Mouse (Mus musculus) bone marrow, adult 2 months (tissue): Measurements from ENCODE around the gene Ppp1r3e. TPM values are rescaled to one million over a fixed set of nuclear protein-coding genes. Genes with fewer than 3 reads are reported as not detected.

Experiments used
- H3K27ac ChIP-seq: fragments of 200-500 bp; 2 replicates; pipeline ENCODE4 v1.5.1; 2012; ENCODE audit warnings: low read depth, mild to moderate bottlenecking, control low read depth, inconsistent platforms, low read length; ENCODE audit not compliant: control insufficient read depth, poor library complexity, insufficient read depth
- H3K4me1 ChIP-seq: fragments of 200-500 bp; 2 replicates; pipeline ENCODE4 v1.6.1; 2011; ENCODE audit warnings: low read length; ENCODE audit not compliant: control insufficient read depth, insufficient read depth
- H3K4me3 ChIP-seq: fragments of 200-500 bp; replicated peaks from 2 replicates; pipeline ENCODE3; 2011; ENCODE audit warnings: mild to moderate bottlenecking, low read depth, low read length, control low read depth; ENCODE audit not compliant: control insufficient read depth
- CTCF ChIP-seq: fragments of 200-500 bp; IDR thresholded peaks from 2 replicates; pipeline ENCODE4 v1.5.1; 2011; ENCODE audit warnings: low read length, control low read depth; ENCODE audit not compliant: control insufficient read depth, insufficient read depth
- POLR2A ChIP-seq: fragments of 200-500 bp; IDR thresholded peaks from 2 replicates; pipeline ENCODE4 v1.6.1; 2011; ENCODE audit warnings: low read depth, mild to moderate bottlenecking, control low read depth, low read length, borderline replicate concordance; ENCODE audit not compliant: control insufficient read depth
- WGBS: fragments of 180-500 bp; shearing (Covaris S2); methylation state at CpG from one replicate; pipeline ENCODE4 v1.1.7; 2018; 5-methylcytosine and 5-hydroxymethylcytosine counted together
- polyA plus RNA-seq: library from polyadenylated mRNA; stranded (reverse); fragments of >200 nt; gene quantifications from 2 replicates; pipeline ENCODE4 v1.2.4, GENCODE M21; 2011; ENCODE audit warnings: low replicate concordance; ENCODE audit not compliant: missing spikeins, insufficient read depth, insufficient read length

Gene Ppp1r3e
- 2.0 and 4.9 TPM in 2 replicates for polyA plus RNA-seq

DNA sequence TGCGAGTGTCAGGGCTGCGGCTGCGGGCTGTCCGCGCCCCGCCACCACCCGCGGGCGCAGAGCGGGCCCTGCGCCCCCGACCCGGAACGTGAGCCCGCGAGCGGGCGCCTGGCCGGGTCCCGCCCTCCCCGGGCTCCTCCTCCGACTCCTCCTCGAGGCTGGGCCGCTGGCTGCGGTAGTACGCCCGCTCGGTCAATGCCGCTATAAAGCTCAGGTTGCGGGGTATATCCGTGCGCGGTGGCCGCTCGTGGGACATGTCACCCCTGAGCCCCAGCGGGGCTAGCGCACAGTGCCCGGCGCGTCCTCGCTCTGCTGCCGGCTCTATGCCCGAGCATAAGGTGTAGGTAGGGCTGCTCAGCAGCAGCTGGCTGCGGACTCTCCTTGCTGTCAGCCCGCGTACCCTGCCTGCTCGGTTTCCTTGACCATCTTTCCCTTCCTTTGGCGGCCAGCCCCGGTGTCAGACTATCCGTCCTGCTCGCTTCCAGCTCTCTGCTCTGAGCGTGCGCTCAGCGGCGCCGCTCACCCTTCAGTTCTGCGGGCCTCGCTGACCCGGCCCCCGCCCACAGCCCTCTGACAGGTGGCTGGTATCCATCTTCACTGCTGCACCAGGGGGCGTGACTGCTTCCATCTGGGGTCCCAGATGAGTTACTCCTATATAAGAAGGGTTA lies at the start of gene Ppp1r3e:
Ppp1r3e (minus strand) TSS at position 503 of the 668 bp plus-strand sequence.
- H3K27ac ChIP-seq, result peak within 1 kb of the TSS; percentile 64
- 1% methylated on average over 61 of the region's 61 CpGs for WGBS

DNA sequence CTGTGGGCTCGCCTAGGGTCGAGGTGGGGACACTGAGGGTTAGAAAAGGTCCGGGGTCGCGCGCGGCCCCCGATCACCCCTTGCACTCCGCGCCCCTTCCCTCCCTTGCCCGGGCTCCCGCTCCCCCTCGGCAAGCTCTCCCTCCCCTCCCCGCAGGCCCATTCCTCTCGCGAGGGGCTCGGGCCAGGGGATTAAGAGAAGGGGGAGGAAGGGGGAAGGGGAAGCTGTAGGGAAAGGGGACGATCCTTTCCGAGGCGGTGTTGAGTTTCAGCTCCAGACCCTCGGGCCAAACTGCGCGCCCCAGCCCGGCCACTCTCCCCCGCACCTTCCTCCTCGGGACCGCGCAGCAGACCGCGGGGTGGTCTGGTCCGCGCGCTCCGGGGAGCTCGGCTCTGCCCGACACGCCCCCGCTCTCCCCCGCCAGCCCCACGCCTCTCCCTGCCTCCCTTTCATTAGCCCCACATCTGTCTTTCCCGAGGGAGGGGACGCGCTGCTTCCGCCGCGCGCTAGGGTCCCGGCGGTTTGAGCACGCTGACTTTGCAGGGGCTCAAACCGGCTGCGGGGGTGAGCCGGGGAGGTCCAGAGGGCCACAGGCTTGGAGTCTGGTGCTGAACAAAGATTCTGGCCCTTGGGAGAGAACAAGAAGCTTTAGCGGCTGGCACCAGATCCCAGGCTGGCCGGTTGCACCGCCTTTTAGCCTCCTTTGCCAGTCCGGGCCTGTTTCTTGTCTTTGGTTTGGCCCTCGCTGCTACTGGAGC lies 49.2 kb upstream of the Ppp1r3e start:
- H3K4me3 ChIP-seq, result no peak overlapping the region
- H3K4me1 ChIP-seq, result no peaks in the 10 kb centered on the region; the same call in 1 of the 2 replicates
- H3K27ac ChIP-seq, result peak overlapping the region; percentile 33; the same call in 1 of the 2 replicates
- WGBS, result 2% methylated on average over 50 of the region's 58 CpGs
- TF ChIP-seq POLR2A (no peak), CTCF (no peak)

More for the DNA sequence above, at the start of gene Ppp1r3e:
- Histone ChIP-seq H3K4me3 (peak within 1 kb of the TSS; percentile 70), H3K4me1 (no peaks in the 10 kb centered on the region; the same call in 1 of the 2 replicates)
- no peak for TF ChIP-seq POLR2A

DNA sequence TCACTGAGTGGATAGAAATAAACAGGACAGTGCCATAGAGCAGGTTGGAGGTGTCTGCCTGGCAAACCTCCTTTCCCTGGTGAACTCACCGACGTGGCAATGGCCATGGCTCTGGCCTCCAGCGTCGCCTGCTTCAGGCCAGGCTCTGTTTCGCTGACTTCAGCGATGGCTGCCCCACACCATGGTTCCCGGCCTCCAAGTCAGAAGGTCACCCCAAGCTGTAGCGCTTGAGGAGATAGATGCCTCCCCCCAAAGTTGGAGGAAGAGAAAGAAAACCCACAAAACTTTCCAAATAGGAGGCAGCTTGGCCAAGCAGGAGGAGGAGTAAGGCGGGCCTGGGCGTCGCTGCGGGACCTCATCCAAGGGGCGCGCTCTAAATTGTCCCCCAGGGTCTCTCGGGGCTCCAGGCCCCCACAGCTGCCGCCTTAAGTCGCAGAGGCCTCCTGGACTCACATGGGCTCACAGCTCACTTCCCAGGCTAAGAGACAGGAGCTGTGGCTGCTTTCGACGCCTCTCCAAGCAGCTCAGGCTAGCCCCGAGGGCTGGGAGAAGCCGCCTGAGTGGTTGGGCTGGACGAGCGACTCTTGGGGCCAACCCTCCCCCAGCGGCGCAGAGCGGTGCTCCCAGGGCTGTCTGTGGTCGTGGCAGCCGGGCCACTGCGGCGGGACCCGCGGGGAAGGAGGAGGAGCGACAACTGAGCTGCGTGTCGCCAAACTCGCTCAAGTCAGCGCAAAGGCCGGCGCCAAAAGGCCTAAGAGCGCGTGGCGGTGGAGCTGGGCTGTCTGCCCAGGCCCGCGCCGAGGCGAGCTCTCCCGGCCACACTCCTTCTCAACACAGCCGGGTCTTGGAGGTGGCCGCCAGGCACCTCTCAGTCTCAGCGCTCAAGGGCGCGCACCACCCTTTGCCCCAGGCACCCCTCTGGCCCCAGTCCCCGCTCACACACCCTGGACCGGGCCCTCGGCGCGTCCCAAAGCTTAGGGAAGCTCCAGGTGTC lies 48.3 kb upstream of the Ppp1r3e start, which contains the start of gene Efs:
Efs (minus strand) TSS at position 778 of the 994 bp plus-strand sequence.
- 14% methylated on average over 57 of the region's 57 CpGs for WGBS
- peak within 1 kb of the TSS; percentile 33; the same call in 1 of the 2 replicates for H3K27ac ChIP-seq
- no peaks in the 10 kb centered on the region; the same call in 1 of the 2 replicates for H3K4me1 ChIP-seq
- no peak within 1 kb of the TSS for H3K4me3 ChIP-seq
- no peak for TF ChIP-seq CTCF
- no peak for TF ChIP-seq POLR2A

DNA sequence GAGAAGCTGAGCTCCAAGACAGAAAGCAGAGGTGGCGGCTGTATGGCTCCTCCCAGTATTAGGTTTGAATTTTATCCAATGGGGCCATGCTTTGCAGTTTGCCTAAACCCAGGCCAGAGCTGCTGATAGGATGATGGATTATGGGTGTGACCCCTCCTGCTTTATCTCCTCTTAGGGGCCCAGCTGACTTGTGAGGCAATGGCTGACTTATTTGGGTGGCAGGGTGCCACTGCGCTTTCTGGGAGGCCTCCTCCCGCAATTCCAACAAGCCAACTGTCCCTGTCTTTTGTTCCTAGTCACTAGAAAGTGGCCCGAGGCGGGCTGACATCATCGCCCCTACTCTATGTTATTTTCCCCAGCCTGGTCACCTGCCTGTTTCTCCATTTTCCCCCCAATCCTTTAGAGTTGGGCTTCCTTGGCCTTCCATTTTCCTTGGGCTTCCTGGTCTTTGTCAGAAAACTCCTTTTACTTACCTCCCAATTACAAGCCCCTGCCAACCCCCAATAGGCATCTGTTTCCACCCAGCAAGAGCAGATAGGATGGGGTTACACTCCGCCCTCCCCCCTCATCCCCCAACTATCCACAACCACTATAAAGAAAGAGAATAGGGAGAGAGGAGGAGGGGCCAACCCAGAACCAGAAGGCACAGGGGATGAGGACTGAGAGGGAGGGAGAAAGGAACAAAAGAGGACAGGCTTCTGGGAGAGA lies 47.4 kb upstream of the Ppp1r3e start:
- 80% methylated on average over 7 of the region's 7 CpGs for WGBS
- TF ChIP-seq CTCF (no peak), POLR2A (no peak)
- Histone ChIP-seq H3K4me3 (no peak overlapping the region), H3K27ac (no peak overlapping the region), H3K4me1 (no peaks in the 10 kb centered on the region; the same call in 1 of the 2 replicates)

DNA sequence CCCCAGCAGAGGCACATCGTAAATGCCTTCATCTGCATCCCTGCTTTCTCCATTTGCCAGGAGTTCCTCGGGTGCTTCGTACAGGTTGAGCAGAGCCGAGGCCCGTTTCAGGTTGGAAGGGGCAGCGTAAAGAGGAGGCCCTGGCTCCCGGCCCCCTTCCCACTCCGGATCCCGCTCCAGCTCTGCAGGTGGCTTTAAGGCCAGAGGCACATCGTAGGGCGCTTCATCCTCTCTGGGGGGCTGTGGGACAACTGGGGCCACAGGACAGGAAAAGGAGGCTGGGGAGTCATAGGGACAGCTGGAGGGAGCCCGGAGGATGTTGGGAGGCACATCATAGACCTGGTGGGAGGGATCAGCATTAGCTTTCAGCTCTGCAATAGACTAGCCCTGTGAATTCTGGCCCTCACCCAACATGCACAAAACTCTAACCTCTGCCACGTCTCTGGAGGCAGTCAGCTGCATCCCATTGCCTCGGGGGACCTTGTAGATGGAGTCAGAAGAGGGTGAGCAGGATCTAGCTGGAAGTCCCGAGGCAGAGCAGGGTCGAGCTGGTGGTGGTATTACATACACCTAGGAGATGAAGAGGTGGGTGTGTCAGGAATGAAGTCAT lies 42.8 kb upstream of the Ppp1r3e start:
- TF ChIP-seq POLR2A (no peak), CTCF (no peak)
- Histone ChIP-seq H3K4me3 (no peak overlapping the region), H3K27ac (no peak overlapping the region; the same call in 1 of the 2 replicates), H3K4me1 (no peaks in the 10 kb centered on the region)
- WGBS, result 82% methylated on average over 16 of the region's 16 CpGs

DNA sequence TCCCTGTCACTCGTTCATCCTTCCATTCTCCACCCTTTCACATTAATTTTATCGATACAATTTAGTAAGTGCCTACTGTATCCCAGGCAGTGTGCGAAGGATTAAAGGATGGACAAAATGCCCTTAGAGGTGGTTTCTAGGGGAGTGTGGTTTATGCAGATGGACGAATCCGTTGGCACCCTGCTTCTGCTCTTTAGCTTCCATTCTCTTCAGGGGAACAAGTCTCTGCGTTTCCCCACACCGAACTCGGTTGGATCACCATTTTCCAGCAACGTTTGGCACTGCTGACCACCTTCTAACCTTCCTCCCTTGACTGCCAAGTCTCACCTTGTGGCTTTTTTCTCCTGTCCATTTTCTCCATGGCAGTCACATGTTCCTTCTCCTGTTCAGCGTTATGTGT lies 36.0 kb upstream of the Ppp1r3e start:
- WGBS, result 19% methylated on average over 10 of the region's 10 CpGs
- H3K4me3 ChIP-seq, result no peak overlapping the region
- TF ChIP-seq CTCF (no peak), POLR2A (no peak)
- no peaks in the 10 kb centered on the region for H3K4me1 ChIP-seq
- H3K27ac ChIP-seq, result no peak overlapping the region

DNA sequence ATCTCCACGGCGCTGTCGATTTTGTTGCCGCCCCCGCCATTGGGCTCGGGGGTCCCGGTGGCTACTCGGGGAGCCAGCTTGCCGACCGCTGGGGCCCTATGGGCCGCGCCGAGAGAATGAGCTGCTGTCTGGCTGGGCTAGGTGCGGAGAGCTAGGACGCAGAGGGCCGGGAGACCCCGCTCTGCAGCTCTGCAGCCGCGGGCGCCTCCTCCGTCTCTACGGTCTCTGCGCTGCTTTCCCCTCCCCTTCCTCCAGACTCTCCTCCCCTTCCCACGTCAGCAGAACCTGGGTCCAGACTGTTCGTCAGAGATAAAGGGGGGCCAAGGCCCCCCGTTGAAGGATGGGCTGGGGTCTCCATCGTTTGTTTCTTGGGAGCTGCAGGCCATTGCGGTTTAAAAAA lies 35.5 kb upstream of the Ppp1r3e start, which contains the start of gene Slc22a17:
Slc22a17 (minus strand) TSS at position 247 of the 400 bp plus-strand sequence.
- Histone ChIP-seq H3K27ac (no peak within 1 kb of the TSS), H3K4me1 (no peaks in the 10 kb centered on the region), H3K4me3 (no peak within 1 kb of the TSS)
- TF ChIP-seq CTCF (no peak), POLR2A (peak; percentile 36; the same call in 1 of the 2 replicates)
- WGBS, result under 1% methylated on average over 28 of the region's 28 CpGs
